Mouse (Mus musculus) E14TG2a.4 (cell line): Measurements from ENCODE around the gene Cdca7l.
"Not testable (repeated sequence)": the region's sequence is repeated elsewhere in the genome, so short reads cannot be mapped to it uniquely, and the experiment has no call there.

ENCODE experiments used
- H3K27me3 ChIP-seq: 2 replicates; pipeline ENCODE4 v1.6.1; 2014; ENCODE audit warnings: low read length, control low read depth; ENCODE audit not compliant: insufficient read depth
- H3K36me3 ChIP-seq: 2 replicates; pipeline ENCODE4 v1.6.1; 2014; ENCODE audit warnings: low read length, control low read depth; ENCODE audit not compliant: insufficient read depth
- H3K4me1 ChIP-seq: replicated peaks from 2 replicates; pipeline ENCODE4 v1.6.1; 2014; ENCODE audit warnings: low read depth, low read length, control low read depth
- H3K4me3 ChIP-seq: replicated peaks from 2 replicates; pipeline ENCODE4 v1.5.1; 2014; ENCODE audit warnings: mild to moderate bottlenecking, low read length
- H3K9me3 ChIP-seq: 2 replicates; pipeline ENCODE4 v1.6.1; 2014; ENCODE audit warnings: low read length, control low read depth
- CTCF ChIP-seq: conservative IDR thresholded peaks from 2 replicates; pipeline ENCODE4 v1.5.1; 2014; ENCODE audit warnings: low read length
- NANOG ChIP-seq: IDR thresholded peaks from 2 replicates; pipeline ENCODE4 v1.6.1; 2014; ENCODE audit warnings: borderline replicate concordance, low read length, mixed read lengths
- POU5F1 ChIP-seq: IDR thresholded peaks from 2 replicates; pipeline ENCODE4 v1.6.1; 2014; ENCODE audit warnings: low read length, borderline replicate concordance

The Cdca7l gene

DNA sequence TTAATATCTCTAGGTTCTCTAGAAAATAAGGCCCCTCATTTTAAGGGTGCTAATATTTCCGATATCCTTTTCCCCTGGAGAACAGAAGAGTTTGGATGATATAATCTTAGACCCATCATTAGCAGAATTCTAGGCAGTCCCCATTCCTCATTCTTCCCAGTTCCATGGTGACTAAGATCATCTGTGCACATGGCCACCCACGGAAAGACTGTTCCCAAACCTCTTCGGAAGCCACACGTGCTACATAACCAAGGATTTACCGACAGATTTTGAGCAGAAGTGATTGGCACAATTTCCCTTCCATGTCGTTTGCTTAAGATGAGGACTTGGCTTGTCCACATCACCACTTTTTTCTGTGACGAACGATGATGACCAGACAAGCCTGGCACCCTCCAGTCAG lies 99.6 kb downstream of the Cdca7l start:
- TF ChIP-seq POU5F1 (no peak), NANOG (no peak), CTCF (no peak)
- Histone ChIP-seq H3K36me3 (no peaks in the 10 kb centered on the region), H3K9me3 (no peaks in the 10 kb centered on the region), H3K4me3 (no peak overlapping the region), H3K27me3 (no peaks in the 10 kb centered on the region), H3K4me1 (no peaks in the 10 kb centered on the region)

- not testable (repeated sequence) for H3K27me3 ChIP-seq, H3K36me3 ChIP-seq, H3K4me1 ChIP-seq, H3K9me3 ChIP-seq, H3K4me3 ChIP-seq
These were observed 101.2 kb downstream of the Cdca7l start for GRCm38 (mm10) chr12:117905232-117905840.

GRCm38 (mm10) chr12:117911396-117911795 lies 107.3 kb downstream of the Cdca7l start:
- Histone ChIP-seq H3K36me3 (no peaks in the 10 kb centered on the region), H3K27me3 (no peaks in the 10 kb centered on the region), H3K9me3 (no peaks in the 10 kb centered on the region), H3K4me1 (peaks cover 29% of the 10 kb centered on the region), H3K4me3 (no peak overlapping the region)
- no peak for TF ChIP-seq CTCF
- TF ChIP-seq POU5F1, result no peak
- TF ChIP-seq NANOG, result no peak

DNA sequence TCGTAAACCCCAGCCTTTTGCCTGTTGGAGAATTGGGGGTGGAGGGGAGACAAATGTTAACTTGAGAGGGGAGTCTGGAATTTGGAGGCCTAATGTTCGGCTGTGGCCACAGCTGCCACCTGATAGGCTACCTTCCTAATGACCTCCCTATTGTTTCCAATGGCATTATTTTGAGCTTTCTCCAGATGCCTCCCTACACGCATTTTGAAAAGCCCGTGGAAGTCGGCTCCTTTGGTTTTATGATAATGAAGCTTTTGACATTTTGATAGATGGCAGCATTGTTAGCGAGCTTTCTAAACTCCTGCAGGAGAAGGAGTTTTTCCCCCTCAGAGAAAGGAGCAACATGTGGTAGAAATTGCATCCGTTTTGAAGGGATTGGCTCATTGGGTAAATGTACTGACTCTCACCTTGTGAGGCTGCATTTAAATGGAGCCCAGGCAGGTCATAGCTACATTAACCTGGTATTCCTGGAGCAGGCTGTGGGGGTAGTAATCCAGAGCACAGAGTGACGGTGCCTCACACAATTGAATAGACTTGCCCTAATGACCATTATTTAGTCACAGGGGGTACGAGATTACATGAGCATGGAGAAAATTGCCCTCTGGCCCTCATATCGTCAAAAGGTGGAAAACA lies 110.6 kb downstream of the Cdca7l start:
- Histone ChIP-seq H3K4me3 (no peak overlapping the region), H3K4me1 (peaks cover 29% of the 10 kb centered on the region), H3K9me3 (no peaks in the 10 kb centered on the region), H3K36me3 (no peaks in the 10 kb centered on the region), H3K27me3 (no peaks in the 10 kb centered on the region)
- TF ChIP-seq NANOG (no peak), POU5F1 (no peak), CTCF (no peak)

GRCm38 (mm10) chr12:117915826-117916588 lies 111.9 kb downstream of the Cdca7l start:
- no peaks in the 10 kb centered on the region for H3K9me3 ChIP-seq
- no peaks in the 10 kb centered on the region for H3K36me3 ChIP-seq
- peaks cover 29% of the 10 kb centered on the region for H3K4me1 ChIP-seq
- no peak overlapping the region for H3K4me3 ChIP-seq
- TF ChIP-seq POU5F1, result no peak
- no peak for TF ChIP-seq CTCF
- no peak for TF ChIP-seq NANOG
- H3K27me3 ChIP-seq, result no peaks in the 10 kb centered on the region
